Mouse (Mus musculus) embryo, embryonic 11 days (tissue): ENCODE data around the gene Chst15.
A peak's percentile ranks its signal among the peaks of the same experiment; 100 is the strongest.

Source experiments
- DNase-seq: peaks from one replicate; pipeline ENCODE4 v3.0.0-alpha.2; 2015

The Chst15 gene

GRCm38 (mm10) chr7:132213460-132213859, 103.6 kb downstream of the Chst15 start:
- DNase-seq = peak; percentile 77

GRCm38 (mm10) chr7:132211920-132212701, 104.9 kb downstream of the Chst15 start:
- no peak for DNase-seq

GRCm38 (mm10) chr7:132210616-132211015, 106.4 kb downstream of the Chst15 start:
- no peak for DNase-seq

GRCm38 (mm10) chr7:132208946-132209651, 107.9 kb downstream of the Chst15 start:
- DNase-seq = no peak

- DNase-seq = peak; percentile 56
Observed at GRCm38 (mm10) chr7:132204073-132204612, 112.9 kb downstream of the Chst15 start.

GRCm38 (mm10) chr7:132199686-132200085, 117.3 kb downstream of the Chst15 start:
- no peak for DNase-seq

GRCm38 (mm10) chr7:132198806-132199205, 118.2 kb downstream of the Chst15 start:
- peak; percentile 27 for DNase-seq

- DNase-seq = no peak
Observed at GRCm38 (mm10) chr7:132197817-132198475, 119.1 kb downstream of the Chst15 start.

GRCm38 (mm10) chr7:132196581-132196980, 120.4 kb downstream of the Chst15 start:
- no peak for DNase-seq

GRCm38 (mm10) chr7:132193606-132194005, 123.4 kb downstream of the Chst15 start:
- DNase-seq = no peak

GRCm38 (mm10) chr7:132187456-132187855, 129.6 kb downstream of the Chst15 start:
- peak; percentile 57 for DNase-seq
